Mouse (Mus musculus): ENCODE results near the gene Btg3.

GRCm38 (mm10) chr16:78327562-78327961 lies 49.4 kb downstream of the Btg3 start:
- no peak for TF ChIP-seq POLR2A (IDR thresholded peaks at IDR 0.05; ENCODE audit: low read depth, low read length)
- TF ChIP-seq CTCF (IDR thresholded peaks at IDR 0.05; ENCODE audit: borderline replicate concordance, insufficient read depth, low read length), result no peak

Measured in embryonic fibroblast, embryonic 13.5 days (primary cell).